Mouse (Mus musculus) olfactory bulb, adult 2 months (tissue): Measurements from ENCODE around the gene Olfr1495.

Source experiments
- CTCF ChIP-seq: fragments of 200-500 bp; IDR thresholded peaks from 2 replicates; pipeline ENCODE4 v1.5.1; 2012; ENCODE audit warnings: low read depth, mild to moderate bottlenecking, low read length, moderate library complexity; ENCODE audit not compliant: insufficient read depth
- POLR2A ChIP-seq: fragments of 200-500 bp; IDR thresholded peaks from 2 replicates; pipeline ENCODE4 v1.6.1; 2012; ENCODE audit warnings: mild to moderate bottlenecking, low read depth, low read length, moderate library complexity; ENCODE audit not compliant: insufficient read depth

- no peak for TF ChIP-seq POLR2A
- TF ChIP-seq CTCF, result no peak
These were observed at the start of gene Olfr1495 for GRCm38 (mm10) chr19:13764306-13764705.
